Mouse (Mus musculus) brown adipose tissue, adult 24 weeks (tissue): ENCODE data around the gene Mfsd2b. TPM values are rescaled to one million over a fixed set of nuclear protein-coding genes. Genes with fewer than 3 reads are reported as not detected.

Experiments
- H3K27ac ChIP-seq: fragments of 200-500 bp; replicated peaks from 2 replicates; pipeline ENCODE4 v1.5.1; 2012; ENCODE audit warnings: low read depth, mild to moderate bottlenecking, low read length
- H3K4me1 ChIP-seq: fragments of 200-500 bp; 2 replicates; pipeline ENCODE4 v1.6.1; 2012; ENCODE audit warnings: low read length, mixed read lengths; ENCODE audit not compliant: control insufficient read depth, insufficient read depth, insufficient read length
- H3K4me3 ChIP-seq: fragments of 200-500 bp; 2 replicates; pipeline ENCODE4 v1.5.1; 2012; ENCODE audit warnings: low read depth, mild to moderate bottlenecking, low read length, moderate library complexity; ENCODE audit not compliant: insufficient read depth
- polyA plus RNA-seq: library from polyadenylated mRNA; stranded (reverse); fragments of >200 nt; gene quantifications from 2 replicates; pipeline ENCODE4 v1.2.4, GENCODE M21; 2012; ENCODE audit not compliant: missing spikeins, insufficient read depth, insufficient read length

Gene Mfsd2b
- polyA plus RNA-seq, 1 experiment: not detected

- Histone ChIP-seq H3K4me3 (no peak overlapping the region), H3K4me1 (no peaks in the 10 kb centered on the region), H3K27ac (no peak overlapping the region)
These were observed 17.3 kb downstream of the Mfsd2b start for GRCm38 (mm10) chr12:4856834-4857233.

GRCm38 (mm10) chr12:4856160-4856559 lies 18.0 kb downstream of the Mfsd2b start:
- no peak overlapping the region for H3K27ac ChIP-seq
- H3K4me3 ChIP-seq: no peak overlapping the region
- H3K4me1 ChIP-seq: no peaks in the 10 kb centered on the region

GRCm38 (mm10) chr12:4843741-4844140 lies 30.4 kb downstream of the Mfsd2b start:
- peaks cover 3% of the 10 kb centered on the region; the same call in 1 of the 2 replicates for H3K4me1 ChIP-seq
- H3K27ac ChIP-seq: no peak overlapping the region
- peak overlapping the region; percentile 99 for H3K4me3 ChIP-seq

- H3K4me3 ChIP-seq: peak within 1 kb of the TSS; percentile 99
- H3K27ac ChIP-seq: peak within 1 kb of the TSS; percentile 86
- peaks cover 3% of the 10 kb centered on the region; the same call in 1 of the 2 replicates for H3K4me1 ChIP-seq
These were observed 31.1 kb downstream of the Mfsd2b start, which contains the start of gene Wdcp for GRCm38 (mm10) chr12:4842890-4843597. Wdcp (plus strand) TSS chr12:4843303.

GRCm38 (mm10) chr12:4842456-4842855 lies 31.7 kb downstream of the Mfsd2b start:
- Histone ChIP-seq H3K4me3 (peak overlapping the region; percentile 80; the same call in 1 of the 2 replicates), H3K27ac (no peak overlapping the region), H3K4me1 (peaks cover 3% of the 10 kb centered on the region; the same call in 1 of the 2 replicates)

- no peak within 1 kb of the TSS for H3K27ac ChIP-seq
- peaks cover 3% of the 10 kb centered on the region; the same call in 1 of the 2 replicates for H3K4me1 ChIP-seq
These were observed 32.7 kb downstream of the Mfsd2b start, which contains the start of gene Fkbp1b for GRCm38 (mm10) chr12:4841392-4841887. Fkbp1b (minus strand) TSS chr12:4841591.

GRCm38 (mm10) chr12:4840741-4841140 lies 33.4 kb downstream of the Mfsd2b start:
- H3K4me1 ChIP-seq: peaks cover 3% of the 10 kb centered on the region; the same call in 1 of the 2 replicates
- H3K27ac ChIP-seq: no peak overlapping the region

More at GRCm38 (mm10) chr12:4841392-4841887, 32.7 kb downstream of the Mfsd2b start, which contains the start of gene Fkbp1b:
- H3K4me3 ChIP-seq: peak within 1 kb of the TSS; percentile 80

GRCm38 (mm10) chr12:4840010-4840409 lies 34.1 kb downstream of the Mfsd2b start:
- Histone ChIP-seq H3K27ac (no peak overlapping the region), H3K4me1 (peaks cover 3% of the 10 kb centered on the region; the same call in 1 of the 2 replicates), H3K4me3 (0 out of 2 replicates have a peak overlapping the region, but pooled peaks have one; percentile 80)

More at GRCm38 (mm10) chr12:4840741-4841140, 33.4 kb downstream of the Mfsd2b start:
- H3K4me3 ChIP-seq: peak overlapping the region; percentile 80

GRCm38 (mm10) chr12:4836959-4837358 lies 37.2 kb downstream of the Mfsd2b start:
- H3K4me1 ChIP-seq: peaks cover 2% of the 10 kb centered on the region; the same call in 1 of the 2 replicates
- H3K4me3 ChIP-seq: no peak overlapping the region
- H3K27ac ChIP-seq: no peak overlapping the region

GRCm38 (mm10) chr12:4827256-4827655 lies 46.9 kb downstream of the Mfsd2b start:
- Histone ChIP-seq H3K4me3 (no peak overlapping the region), H3K4me1 (no peaks in the 10 kb centered on the region), H3K27ac (no peak overlapping the region)

- H3K4me3 ChIP-seq: peak within 1 kb of the TSS; percentile 93
- peak within 1 kb of the TSS; percentile 72 for H3K27ac ChIP-seq
- no peaks in the 10 kb centered on the region for H3K4me1 ChIP-seq
These were observed 56.6 kb downstream of the Mfsd2b start, which contains the start of gene Sf3b6 for GRCm38 (mm10) chr12:4817361-4818101. Sf3b6 (plus strand) TSS chr12:4817544.

GRCm38 (mm10) chr12:4816680-4817360 lies 57.3 kb downstream of the Mfsd2b start:
- no peaks in the 10 kb centered on the region for H3K4me1 ChIP-seq
- H3K4me3 ChIP-seq: peak overlapping the region; percentile 93
- peak overlapping the region; percentile 72 for H3K27ac ChIP-seq

- no peak overlapping the region for H3K4me3 ChIP-seq
- H3K4me1 ChIP-seq: no peaks in the 10 kb centered on the region
- no peak overlapping the region for H3K27ac ChIP-seq
These were observed 60.5 kb downstream of the Mfsd2b start for GRCm38 (mm10) chr12:4813636-4814035.
